Mouse (Mus musculus) cerebellum, adult 2 months (tissue): ENCODE measurements around the gene Tctn1.

Source experiments
- CTCF ChIP-seq: fragments of 200-500 bp; IDR thresholded peaks from 2 replicates; pipeline ENCODE4 v1.5.1; 2011; ENCODE audit warnings: low read depth, mild to moderate bottlenecking, control low read depth, low read length, moderate library complexity, borderline replicate concordance; ENCODE audit not compliant: insufficient read depth
- POLR2A ChIP-seq: fragments of 200-500 bp; IDR thresholded peaks from 2 replicates; pipeline ENCODE4 v1.6.1; 2011; ENCODE audit warnings: low read length, control low read depth, borderline replicate concordance; ENCODE audit not compliant: insufficient read depth

- TF ChIP-seq CTCF (no peak; the same call in 1 of the 2 replicates), POLR2A (0 out of 2 replicates have a peak, but pooled peaks have one; percentile 8)
These were observed 20.9 kb upstream of the Tctn1 start for GRCm38 (mm10) chr5:122285029-122285766.
